In genomic region chr1:10880026-10880727, GRCm38 (mm10) we compare ENCODE assay signal across 11 mouse cellular contexts.
A peak's percentile ranks its signal among the peaks of the same experiment; 100 is the strongest.
DNase-seq lines count a peak whose midpoint lies in the region; ATAC-seq lines count a peak whose summit lies in the region.
"Had no signal": no experiment of that assay in that cellular context is flagged by ENCODE, and none has a peak within 500 bp of the region (broad histone marks: within the 10 kb centered on the region; RNA-seq: fewer than 3 reads in every experiment).

No protein-coding gene starts in this region.

- no peak overlapping the region for H3K27ac ChIP-seq in hindbrain, embryonic 11.5 days (ENCODE audit: low read depth, low read length)
- H3K27ac ChIP-seq in hindbrain, embryonic 12.5 days, result no peak overlapping the region
- H3K27ac ChIP-seq in brown adipose tissue, adult 24 weeks (replicated peaks; ENCODE audit: low read depth, low read length), result no peak overlapping the region
- H3K27ac ChIP-seq in kidney, embryonic 16.5 days (ENCODE audit: low read length), result no peak overlapping the region

- WGBS in hindbrain, embryonic 11.5 days, result 62% methylated on average over 12 of the region's 12 CpGs
- WGBS in hindbrain, embryonic 12.5 days, result 60% methylated on average over 12 of the region's 12 CpGs
- WGBS in kidney, embryonic 16.5 days, result 54% methylated on average over 12 of the region's 12 CpGs

- H3K27me3 ChIP-seq in hindbrain, embryonic 11.5 days (ENCODE audit: control insufficient read depth, insufficient read depth, low read length), result no peaks in the 10 kb centered on the region
- H3K27me3 ChIP-seq in hindbrain, embryonic 12.5 days, result no peaks in the 10 kb centered on the region
- no peaks in the 10 kb centered on the region for H3K27me3 ChIP-seq in kidney, embryonic 16.5 days (ENCODE audit: insufficient read depth, low read length)

- H3K4me2 ChIP-seq in hindbrain, embryonic 11.5 days (replicated peaks; ENCODE audit: low read depth, low read length), result no peak overlapping the region
- no peak overlapping the region for H3K4me2 ChIP-seq in hindbrain, embryonic 12.5 days (replicated peaks)
- H3K4me2 ChIP-seq in kidney, embryonic 16.5 days (replicated peaks; ENCODE audit: low read depth, low read length), result 0 out of 2 replicates have a peak overlapping the region, but pooled peaks have one; percentile 12

- no peak for ATAC-seq in hindbrain, embryonic 11.5 days (ENCODE audit: low FRiP score)
- no peak for ATAC-seq in hindbrain, embryonic 12.5 days (ENCODE audit: low FRiP score)
- ATAC-seq in kidney, embryonic 16.5 days (ENCODE audit: low FRiP score, low TSS enrichment), result 0 out of 2 replicates have a peak, but pooled peaks have one; percentile 27
- ATAC-seq: liver, postnatal 0 days had no signal

- H3K4me1 ChIP-seq in hindbrain, embryonic 11.5 days (replicated peaks; ENCODE audit: control insufficient read depth, insufficient read depth, low read length), result no peaks in the 10 kb centered on the region
- H3K4me1 ChIP-seq in hindbrain, embryonic 12.5 days, result no peaks in the 10 kb centered on the region
- peaks cover 5% of the 10 kb centered on the region for H3K4me1 ChIP-seq in brown adipose tissue, adult 24 weeks (ENCODE audit: control insufficient read depth, insufficient read depth, insufficient read length, low read length)
- no peaks in the 10 kb centered on the region for H3K4me1 ChIP-seq in kidney, embryonic 16.5 days (ENCODE audit: insufficient read depth, low read length)

- no peak overlapping the region for H3K9ac ChIP-seq in hindbrain, embryonic 11.5 days (ENCODE audit: low read depth, low read length)
- no peak overlapping the region for H3K9ac ChIP-seq in hindbrain, embryonic 12.5 days
- no peak overlapping the region for H3K9ac ChIP-seq in kidney, embryonic 16.5 days (replicated peaks; ENCODE audit: low read length)
- H3K9ac ChIP-seq: liver, postnatal 0 days had no signal

- no peak overlapping the region for H3K4me3 ChIP-seq in hindbrain, embryonic 11.5 days (ENCODE audit: low read depth, low read length)
- no peak overlapping the region for H3K4me3 ChIP-seq in hindbrain, embryonic 12.5 days
- H3K4me3 ChIP-seq in brown adipose tissue, adult 24 weeks (ENCODE audit: insufficient read depth, low read depth, low read length), result peak overlapping the region; percentile 28; the same call in 1 of the 2 replicates
- H3K4me3 ChIP-seq in kidney, embryonic 16.5 days (ENCODE audit: low read length), result no peak overlapping the region
- H3K4me3 ChIP-seq: erythroblast, embryonic 14.5 days had no signal

- no peaks in the 10 kb centered on the region for H3K36me3 ChIP-seq in hindbrain, embryonic 11.5 days (ENCODE audit: control insufficient read depth, insufficient read depth, low read length)
- no peaks in the 10 kb centered on the region for H3K36me3 ChIP-seq in hindbrain, embryonic 12.5 days
- H3K36me3 ChIP-seq in kidney, embryonic 16.5 days (ENCODE audit: insufficient read depth, low read length), result no peaks in the 10 kb centered on the region

- peak; percentile 6 for DNase-seq in hindbrain, embryonic 11.5 days (ENCODE audit: low spot score)
- peak; percentile 66 for DNase-seq in A20 (ENCODE audit: low read depth, low spot score)
- DNase-seq in cerebellum, postnatal 10 days, result no peak
- no peak for DNase-seq in right cerebral cortex, adult 2 months (ENCODE audit: low spot score in 2 of 2)
- DNase-seq in left cerebral cortex, adult 8-10 months (ENCODE audit: low spot score in 2 of 2), result no peak
- DNase-seq: gastrocnemius, postnatal 14 days; liver, postnatal 0 days had no signal

- no peaks in the 10 kb centered on the region for H3K9me3 ChIP-seq in hindbrain, embryonic 11.5 days (ENCODE audit: control insufficient read depth, low read length)
- no peaks in the 10 kb centered on the region for H3K9me3 ChIP-seq in hindbrain, embryonic 12.5 days (replicated peaks)
- no peaks in the 10 kb centered on the region for H3K9me3 ChIP-seq in kidney, embryonic 16.5 days (ENCODE audit: low read length)

Comparison
In these comparisons a context has a peak if more than half of its experiments do, and no peak if none do; other contexts are left out.
1. DNase-seq: peak in hindbrain, embryonic 11.5 days (single experiment) and A20 (single experiment); none in cerebellum, postnatal 10 days (0 of 2), right cerebral cortex, adult 2 months (0 of 2) and left cerebral cortex, adult 8-10 months (0 of 2).